Mouse (Mus musculus): ENCODE measurements at regions not wholly inside any gene's neighbourhood (a gene's known extent, or its start where the extent isn't known, plus 50 kb on each side); places are given as distances from the start of the nearest gene placed in this dataset.

DNA sequence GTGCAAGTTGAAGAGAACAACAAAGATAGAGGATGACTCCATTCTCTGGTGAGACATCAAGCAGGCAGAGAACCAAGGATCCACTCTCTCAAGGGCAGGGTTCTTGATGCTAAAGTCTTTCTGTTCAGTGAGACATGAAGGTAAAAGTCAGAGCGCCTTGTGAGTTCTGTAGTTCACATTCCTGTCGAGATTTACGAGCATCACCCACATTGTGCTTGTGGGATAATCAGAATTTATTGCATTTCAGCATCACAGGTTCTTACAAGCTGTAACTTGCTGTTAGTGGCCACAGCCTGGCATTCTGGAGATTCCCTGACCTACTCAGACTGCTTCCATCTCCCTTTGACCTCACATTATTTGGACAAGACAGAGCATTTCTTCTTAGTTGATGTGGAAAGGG is 540.9 kb upstream of the Atp2b1 start:
- H3K27me3 ChIP-seq (ENCODE audit: insufficient read depth, low read length) = no peaks in the 10 kb centered on the region
- H3K4me1 ChIP-seq (ENCODE audit: insufficient read depth, low read length) = no peaks in the 10 kb centered on the region
- 82% methylated on average over 3 of the region's 3 CpGs for WGBS
- no peak for ATAC-seq (ENCODE audit: low FRiP score)
- no peaks in the 10 kb centered on the region for H3K9me3 ChIP-seq (ENCODE audit: low read length)
- H3K4me2 ChIP-seq (ENCODE audit: low read depth, low read length, poor library complexity, severe bottlenecking) = no peak overlapping the region
- no peak for DNase-seq (ENCODE audit: low spot score)
- no peak overlapping the region for H3K9ac ChIP-seq (replicated peaks; ENCODE audit: low read length, poor library complexity, severe bottlenecking)
- no peaks in the 10 kb centered on the region for H3K36me3 ChIP-seq (ENCODE audit: insufficient read depth, low read length)
- H3K27ac ChIP-seq (ENCODE audit: low read depth, low read length) = no peak overlapping the region
- H3K4me3 ChIP-seq (ENCODE audit: low read depth, low read length) = no peak overlapping the region
- no peak for TF ChIP-seq CTCF (IDR thresholded peaks at IDR 0.05)

DNA sequence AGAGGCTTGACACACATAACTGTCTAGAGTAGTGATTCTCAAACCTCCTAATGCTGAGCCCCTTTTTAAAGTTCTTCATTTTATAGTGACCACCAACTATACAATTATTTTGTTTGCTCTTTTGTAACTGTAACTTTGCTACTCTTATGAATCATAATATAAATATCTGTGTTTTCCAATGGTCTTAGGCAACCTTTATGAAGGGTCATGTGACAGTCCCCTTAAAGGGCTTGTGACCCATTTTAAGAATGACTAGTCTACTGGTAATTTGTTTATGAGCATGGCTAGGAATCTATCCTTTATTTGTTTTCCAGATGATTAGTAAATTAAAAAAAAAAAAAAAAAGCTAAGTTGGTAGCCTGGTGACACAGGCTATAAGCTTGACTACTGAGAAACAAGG is 539.5 kb upstream of the Atp2b1 start:
- ATAC-seq (ENCODE audit: low FRiP score) = no peak

DNA sequence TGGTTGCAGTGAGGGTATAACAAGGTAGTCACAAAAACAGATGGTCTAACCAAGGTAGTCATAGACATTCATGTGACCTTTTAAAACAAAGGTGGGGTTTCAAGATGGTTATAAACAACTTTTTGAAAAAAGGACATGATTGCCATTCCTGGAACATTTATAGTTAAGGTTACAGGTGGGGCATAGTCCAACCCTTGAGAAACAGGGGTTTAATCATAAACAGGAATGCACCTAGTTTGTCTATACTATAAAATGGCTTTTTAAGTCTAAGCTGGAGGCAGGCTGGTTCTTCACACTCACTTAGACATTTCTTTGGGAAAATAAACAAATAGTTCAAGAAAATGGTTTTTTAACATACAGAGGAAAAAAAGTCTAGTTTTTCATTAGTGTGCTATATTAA is 525.7 kb upstream of the Atp2b1 start:
- no peak for TF ChIP-seq CTCF (IDR thresholded peaks at IDR 0.05)
- no peak overlapping the region for H3K4me2 ChIP-seq (ENCODE audit: low read depth, low read length, poor library complexity, severe bottlenecking)

More for the DNA sequence above, 539.5 kb upstream of the Atp2b1 start:
- Histone ChIP-seq H3K27ac (ENCODE audit: low read depth, low read length) (no peak overlapping the region), H3K27me3 (ENCODE audit: insufficient read depth, low read length) (no peaks in the 10 kb centered on the region), H3K4me3 (ENCODE audit: low read depth, low read length) (no peak overlapping the region), H3K9ac (replicated peaks; ENCODE audit: low read length, poor library complexity, severe bottlenecking) (no peak overlapping the region), H3K36me3 (ENCODE audit: insufficient read depth, low read length) (no peaks in the 10 kb centered on the region), H3K4me1 (ENCODE audit: insufficient read depth, low read length) (no peaks in the 10 kb centered on the region), H3K9me3 (ENCODE audit: low read length) (no peaks in the 10 kb centered on the region), H3K4me2 (ENCODE audit: low read depth, low read length, poor library complexity, severe bottlenecking) (no peak overlapping the region)
- DNase-seq (ENCODE audit: low spot score) = no peak
- TF ChIP-seq CTCF (IDR thresholded peaks at IDR 0.05) = no peak

DNA sequence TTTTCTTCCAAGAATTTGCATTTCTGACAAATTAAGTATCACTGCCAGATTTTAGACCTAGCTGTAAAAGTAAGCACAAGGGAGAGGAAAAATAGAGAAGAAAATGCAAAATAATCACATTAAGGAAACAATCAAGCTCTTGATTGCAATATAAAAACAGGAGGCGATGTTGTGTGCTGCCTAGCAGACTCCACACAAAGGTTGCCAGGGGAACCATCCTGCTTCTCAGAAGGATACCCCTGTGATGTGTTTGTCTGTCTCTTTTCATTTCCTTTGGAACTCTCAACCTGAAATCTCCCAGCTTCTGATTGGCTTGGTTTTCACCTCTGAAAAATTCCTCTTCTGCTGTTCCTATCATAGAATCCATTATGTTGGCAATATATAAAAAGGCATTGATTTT is 514.3 kb upstream of the Atp2b1 start:
- no peak overlapping the region for H3K4me2 ChIP-seq (ENCODE audit: low read depth, low read length, poor library complexity, severe bottlenecking)
- no peaks in the 10 kb centered on the region for H3K36me3 ChIP-seq (ENCODE audit: insufficient read depth, low read length)
- H3K4me1 ChIP-seq (ENCODE audit: insufficient read depth, low read length) = no peaks in the 10 kb centered on the region
- no peak overlapping the region for H3K9ac ChIP-seq (replicated peaks; ENCODE audit: low read length, poor library complexity, severe bottlenecking)
- no peaks in the 10 kb centered on the region for H3K9me3 ChIP-seq (ENCODE audit: low read length)
- no peaks in the 10 kb centered on the region for H3K27me3 ChIP-seq (ENCODE audit: insufficient read depth, low read length)
- H3K4me3 ChIP-seq (ENCODE audit: low read depth, low read length) = no peak overlapping the region
- peak; percentile 72 for DNase-seq (ENCODE audit: low spot score)
- no peak overlapping the region for H3K27ac ChIP-seq (ENCODE audit: low read depth, low read length)
- no peak for ATAC-seq (ENCODE audit: low FRiP score)
- WGBS = 8% methylated on average over 1 of the region's 1 CpGs
- TF ChIP-seq CTCF (IDR thresholded peaks at IDR 0.05) = no peak

More for the DNA sequence above, 525.7 kb upstream of the Atp2b1 start:
- Histone ChIP-seq H3K9ac (replicated peaks; ENCODE audit: low read length, poor library complexity, severe bottlenecking) (no peak overlapping the region), H3K36me3 (ENCODE audit: insufficient read depth, low read length) (no peaks in the 10 kb centered on the region), H3K9me3 (ENCODE audit: low read length) (no peaks in the 10 kb centered on the region), H3K27me3 (ENCODE audit: insufficient read depth, low read length) (no peaks in the 10 kb centered on the region), H3K4me3 (ENCODE audit: low read depth, low read length) (no peak overlapping the region), H3K4me1 (ENCODE audit: insufficient read depth, low read length) (no peaks in the 10 kb centered on the region), H3K27ac (ENCODE audit: low read depth, low read length) (no peak overlapping the region)
- no peak for ATAC-seq (ENCODE audit: low FRiP score)
- no peak for DNase-seq (ENCODE audit: low spot score)

DNA sequence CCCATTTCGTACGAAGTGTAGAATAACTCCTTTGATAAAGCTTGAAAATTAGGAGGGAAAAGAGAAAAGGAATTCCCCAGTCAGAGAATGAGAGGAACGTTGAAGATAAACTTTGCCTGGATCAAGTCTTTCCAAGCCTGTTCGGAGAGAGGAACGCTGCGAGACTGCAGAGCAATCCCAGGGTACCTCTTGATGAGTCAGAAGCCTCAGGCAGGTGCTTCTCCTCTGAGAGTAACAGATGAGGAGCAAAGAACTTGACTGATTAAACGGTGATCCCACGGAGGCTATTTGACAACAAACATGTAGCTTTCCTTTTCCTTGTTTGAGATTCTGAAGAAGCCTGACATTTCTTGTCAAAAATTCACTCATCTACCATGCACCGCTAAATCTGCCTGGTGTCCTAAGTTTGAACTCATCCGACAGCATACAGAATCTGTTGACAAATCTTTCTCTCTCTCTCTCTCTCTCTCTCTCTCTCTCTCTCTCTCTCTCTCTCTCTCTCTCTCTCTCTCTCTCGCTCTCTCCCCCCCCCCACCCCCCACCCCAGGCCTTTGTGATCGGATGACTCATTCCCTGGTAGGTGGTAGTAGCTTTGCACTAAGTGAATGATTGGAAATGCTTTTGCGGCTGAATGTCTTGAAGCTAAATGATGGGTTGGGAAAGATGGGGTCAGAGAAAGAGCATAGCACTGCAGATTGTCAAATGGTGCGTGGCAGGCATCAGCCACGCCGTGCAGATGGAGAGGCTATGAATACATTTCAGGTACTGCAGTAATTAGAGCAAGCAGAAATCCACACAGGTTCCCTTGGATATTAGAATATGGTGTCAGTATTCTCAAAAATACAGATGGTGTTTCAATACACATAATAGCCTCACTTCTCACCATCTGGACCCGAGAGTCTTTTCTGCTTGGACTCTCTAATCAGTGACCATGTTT is 496.1 kb upstream of the Atp2b1 start:
- no peak for TF ChIP-seq CTCF (IDR thresholded peaks at IDR 0.05)
- peak; percentile 60; the same call in 1 of the 2 replicates for ATAC-seq (ENCODE audit: low FRiP score)
- DNase-seq (ENCODE audit: low spot score) = peak; percentile 42
- H3K4me3 ChIP-seq (ENCODE audit: low read depth, low read length) = no peak overlapping the region
- no peaks in the 10 kb centered on the region for H3K36me3 ChIP-seq (ENCODE audit: insufficient read depth, low read length)
- H3K4me1 ChIP-seq (ENCODE audit: insufficient read depth, low read length) = no peaks in the 10 kb centered on the region
- WGBS = 45% methylated on average over 16 of the region's 17 CpGs
- H3K9ac ChIP-seq (replicated peaks; ENCODE audit: low read length, poor library complexity, severe bottlenecking) = no peak overlapping the region
- no peaks in the 10 kb centered on the region for H3K27me3 ChIP-seq (ENCODE audit: insufficient read depth, low read length)
- no peak overlapping the region for H3K4me2 ChIP-seq (ENCODE audit: low read depth, low read length, poor library complexity, severe bottlenecking)
- H3K9me3 ChIP-seq (ENCODE audit: low read length) = no peaks in the 10 kb centered on the region
- no peak overlapping the region for H3K27ac ChIP-seq (ENCODE audit: low read depth, low read length)

DNA sequence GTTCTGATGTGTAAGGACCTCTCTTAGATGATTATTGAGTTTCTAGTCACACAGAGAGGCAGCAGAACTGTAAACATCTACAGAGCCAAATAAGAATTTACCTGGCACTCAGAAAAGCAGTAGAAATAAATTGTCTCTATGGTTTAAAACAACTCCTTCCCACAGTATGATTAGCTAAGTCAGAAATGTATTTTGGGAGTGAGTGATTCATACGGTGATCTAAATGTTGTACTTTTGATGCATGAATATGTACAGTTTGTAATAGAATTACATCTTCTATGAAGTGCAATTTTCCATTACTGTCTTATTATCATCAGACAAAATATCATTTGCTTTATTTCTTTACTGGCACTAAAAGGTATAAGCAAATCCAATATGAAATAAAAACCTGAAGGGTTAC is 489.8 kb upstream of the Atp2b1 start:
- no peak overlapping the region for H3K27ac ChIP-seq (ENCODE audit: low read depth, low read length)
- H3K9ac ChIP-seq (replicated peaks; ENCODE audit: low read length, poor library complexity, severe bottlenecking) = no peak overlapping the region
- no peaks in the 10 kb centered on the region for H3K4me1 ChIP-seq (ENCODE audit: insufficient read depth, low read length)
- H3K36me3 ChIP-seq (ENCODE audit: insufficient read depth, low read length) = no peaks in the 10 kb centered on the region
- TF ChIP-seq CTCF (IDR thresholded peaks at IDR 0.05) = no peak
- H3K27me3 ChIP-seq (ENCODE audit: insufficient read depth, low read length) = no peaks in the 10 kb centered on the region
- H3K4me2 ChIP-seq (ENCODE audit: low read depth, low read length, poor library complexity, severe bottlenecking) = no peak overlapping the region
- no peak for ATAC-seq (ENCODE audit: low FRiP score)
- no peaks in the 10 kb centered on the region for H3K9me3 ChIP-seq (ENCODE audit: low read length)
- H3K4me3 ChIP-seq (ENCODE audit: low read depth, low read length) = no peak overlapping the region
- 88% methylated on average over 1 of the region's 1 CpGs for WGBS
- no peak for DNase-seq (ENCODE audit: low spot score)
